Mouse (Mus musculus) left cerebral cortex, adult 18-20 months (tissue): ENCODE measurements around the gene Ppfia1. TPM values are rescaled to one million over a fixed set of nuclear protein-coding genes. Genes with fewer than 3 reads are reported as not detected.

Experiments
- DNase-seq, 2 experiments: peaks; one replicate each; pipeline ENCODE4 v3.0.0; 2021 to 2022; ENCODE audit warnings: low spot score in 2 of 2, mixed read lengths in 1 of 2
- total RNA-seq, 2 experiments: library from RNA; stranded (reverse); gene quantifications; 2 replicates each; pipeline ENCODE4 v1.2.3; 2021

Ppfia1 gene
- total RNA-seq, 2 experiments from 2014 or later: 28.9 to 37.6 TPM

GRCm38 (mm10) chr7:144492931-144493330 lies 60.6 kb downstream of the Ppfia1 start:
- no peak for DNase-seq

- DNase-seq: no peak
Measured at GRCm38 (mm10) chr7:144490201-144490873, 63.2 kb downstream of the Ppfia1 start.

GRCm38 (mm10) chr7:144489067-144489774 lies 64.3 kb downstream of the Ppfia1 start:
- no peak for DNase-seq

GRCm38 (mm10) chr7:144480314-144480713 lies 73.2 kb downstream of the Ppfia1 start:
- DNase-seq: no peak

- peak; percentile 69 to 82 for DNase-seq
Measured at GRCm38 (mm10) chr7:144479569-144479968, 74.0 kb downstream of the Ppfia1 start.

- no peak for DNase-seq
Measured at GRCm38 (mm10) chr7:144475741-144476140, 77.8 kb downstream of the Ppfia1 start.

- DNase-seq: no peak
Measured at GRCm38 (mm10) chr7:144473486-144473885, 80.0 kb downstream of the Ppfia1 start.

- DNase-seq: no peak
Measured at GRCm38 (mm10) chr7:144471103-144471502, 82.4 kb downstream of the Ppfia1 start.

- peak; percentile 86 to 89 for DNase-seq
Measured at GRCm38 (mm10) chr7:144470545-144471059, 82.9 kb downstream of the Ppfia1 start, which contains the start of gene Cttn. Gene Cttn (minus strand): TSS chr7:144471009.

GRCm38 (mm10) chr7:144469908-144470544 lies 83.5 kb downstream of the Ppfia1 start:
- DNase-seq: no peak

GRCm38 (mm10) chr7:144469181-144469641 lies 84.3 kb downstream of the Ppfia1 start:
- DNase-seq: no peak

GRCm38 (mm10) chr7:144468741-144469140 lies 84.8 kb downstream of the Ppfia1 start:
- no peak for DNase-seq

GRCm38 (mm10) chr7:144462577-144462976 lies 91.0 kb downstream of the Ppfia1 start:
- no peak for DNase-seq

GRCm38 (mm10) chr7:144461246-144461902 lies 92.2 kb downstream of the Ppfia1 start:
- no peak for DNase-seq

- no peak for DNase-seq
Measured at GRCm38 (mm10) chr7:144458881-144459280, 94.6 kb downstream of the Ppfia1 start.

GRCm38 (mm10) chr7:144450661-144451060 lies 102.9 kb downstream of the Ppfia1 start:
- DNase-seq: no peak

- DNase-seq: peak; percentile 64 to 77
Measured at GRCm38 (mm10) chr7:144449637-144450570, 103.6 kb downstream of the Ppfia1 start.

GRCm38 (mm10) chr7:144448186-144448585 lies 105.3 kb downstream of the Ppfia1 start:
- DNase-seq: no peak

GRCm38 (mm10) chr7:144447146-144447545 lies 106.4 kb downstream of the Ppfia1 start:
- DNase-seq: no peak

- no peak for DNase-seq
Measured at GRCm38 (mm10) chr7:144444788-144445187, 108.7 kb downstream of the Ppfia1 start.
